Mouse (Mus musculus): Measurements from ENCODE around the gene Ttc22. TPM values are rescaled to one million over a fixed set of nuclear protein-coding genes. Genes with fewer than 3 reads are reported as not detected.

Ttc22 gene
- total and polyA plus RNA-seq, 2 experiments: 0.09 TPM; not detected in 1

DNA sequence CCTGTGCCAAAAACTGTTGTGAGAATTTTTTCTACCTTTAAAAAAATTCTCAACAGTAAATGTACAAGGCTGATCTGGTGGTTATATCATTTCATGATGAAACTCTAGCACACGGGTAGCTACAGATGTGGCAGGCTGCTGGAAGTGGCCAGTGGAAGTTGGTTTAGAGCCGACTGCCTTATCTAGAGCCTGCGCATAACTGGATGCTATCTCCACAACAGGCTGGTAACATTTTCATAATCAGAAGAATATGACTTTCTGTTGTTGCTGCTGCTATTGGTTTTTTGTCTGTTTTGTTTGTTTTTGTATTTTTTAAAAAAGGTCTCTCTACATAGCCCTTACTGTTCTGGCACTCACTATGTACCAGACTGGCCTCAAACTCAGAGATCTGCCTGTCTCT is 30.3 kb downstream of the Ttc22 start:
- 94% methylated on average over 3 of the region's 3 CpGs for WGBS
- no peak overlapping the region for H3K9ac ChIP-seq (ENCODE audit: low read depth, low read length)
- no peaks in the 10 kb centered on the region for H3K36me3 ChIP-seq (ENCODE audit: control insufficient read depth, insufficient read depth, low read length)
- no peaks in the 10 kb centered on the region for H3K79me2 ChIP-seq (ENCODE audit: control insufficient read depth, insufficient read depth, low read length)
- no peaks in the 10 kb centered on the region for H3K27me3 ChIP-seq (ENCODE audit: control insufficient read depth, insufficient read depth, low read length)
- TF ChIP-seq POLR2A (IDR thresholded peaks at IDR 0.05; ENCODE audit: extremely low read depth, insufficient read depth, low read length) (no peak), CTCF (IDR thresholded peaks at IDR 0.05; ENCODE audit: low read depth, low read length) (no peak)
- peaks cover 6% of the 10 kb centered on the region; the same call in 1 of the 2 replicates for H3K4me1 ChIP-seq (ENCODE audit: control insufficient read depth, insufficient read depth, low read length)
- DNase-seq (ENCODE audit: extremely low read depth, low read depth, low spot score): no peak
- H3K27ac ChIP-seq (replicated peaks; ENCODE audit: insufficient read depth, low read depth, low read length): no peak overlapping the region
- no peak overlapping the region for H3K4me3 ChIP-seq (ENCODE audit: insufficient read depth, low read depth, low read length)

- Histone ChIP-seq H3K4me1 (ENCODE audit: control insufficient read depth, insufficient read depth, low read length) (peaks cover 6% of the 10 kb centered on the region; the same call in 1 of the 2 replicates), H3K36me3 (ENCODE audit: control insufficient read depth, insufficient read depth, low read length) (no peaks in the 10 kb centered on the region), H3K27ac (replicated peaks; ENCODE audit: insufficient read depth, low read depth, low read length) (no peak overlapping the region), H3K27me3 (ENCODE audit: control insufficient read depth, insufficient read depth, low read length) (no peaks in the 10 kb centered on the region), H3K9ac (ENCODE audit: low read depth, low read length) (no peak overlapping the region), H3K79me2 (ENCODE audit: control insufficient read depth, insufficient read depth, low read length) (no peaks in the 10 kb centered on the region), H3K4me3 (ENCODE audit: insufficient read depth, low read depth, low read length) (no peak overlapping the region)
- no peak for TF ChIP-seq POLR2A (IDR thresholded peaks at IDR 0.05; ENCODE audit: extremely low read depth, insufficient read depth, low read length)
- TF ChIP-seq CTCF (IDR thresholded peaks at IDR 0.05; ENCODE audit: low read depth, low read length): no peak
- WGBS: 96% methylated on average over 15 of the region's 15 CpGs
- DNase-seq (ENCODE audit: extremely low read depth, low read depth, low spot score): no peak
Observed at GRCm38 (mm10) chr4:106653051-106653450, 30.8 kb downstream of the Ttc22 start.

- no peak for DNase-seq (ENCODE audit: extremely low read depth, low read depth, low spot score)
Observed at GRCm38 (mm10) chr4:106655681-106656080, 33.4 kb downstream of the Ttc22 start.

GRCm38 (mm10) chr4:106663956-106664470 is 41.8 kb downstream of the Ttc22 start:
- Histone ChIP-seq H3K27ac (replicated peaks; ENCODE audit: insufficient read depth, low read depth, low read length) (no peak overlapping the region), H3K36me3 (ENCODE audit: control insufficient read depth, insufficient read depth, low read length) (peaks cover 45% of the 10 kb centered on the region), H3K4me1 (ENCODE audit: control insufficient read depth, insufficient read depth, low read length) (no peaks in the 10 kb centered on the region), H3K79me2 (ENCODE audit: control insufficient read depth, insufficient read depth, low read length) (no peaks in the 10 kb centered on the region), H3K4me3 (ENCODE audit: insufficient read depth, low read depth, low read length) (no peak overlapping the region), H3K9ac (ENCODE audit: low read depth, low read length) (no peak overlapping the region), H3K27me3 (ENCODE audit: control insufficient read depth, insufficient read depth, low read length) (no peaks in the 10 kb centered on the region)
- TF ChIP-seq POLR2A (IDR thresholded peaks at IDR 0.05; ENCODE audit: extremely low read depth, insufficient read depth, low read length): no peak
- no peak for TF ChIP-seq CTCF (IDR thresholded peaks at IDR 0.05; ENCODE audit: low read depth, low read length)
- DNase-seq (ENCODE audit: extremely low read depth, low read depth, low spot score): no peak
- WGBS: 85% methylated on average over 5 of the region's 5 CpGs

More at GRCm38 (mm10) chr4:106655681-106656080, 33.4 kb downstream of the Ttc22 start:
- H3K27me3 ChIP-seq (ENCODE audit: control insufficient read depth, insufficient read depth, low read length): no peaks in the 10 kb centered on the region
- TF ChIP-seq POLR2A (IDR thresholded peaks at IDR 0.05; ENCODE audit: extremely low read depth, insufficient read depth, low read length) (no peak), CTCF (IDR thresholded peaks at IDR 0.05; ENCODE audit: low read depth, low read length) (no peak)
- no peak overlapping the region for H3K4me3 ChIP-seq (ENCODE audit: insufficient read depth, low read depth, low read length)
- WGBS: 92% methylated on average over 10 of the region's 10 CpGs
- peaks cover 6% of the 10 kb centered on the region; the same call in 1 of the 2 replicates for H3K4me1 ChIP-seq (ENCODE audit: control insufficient read depth, insufficient read depth, low read length)
- no peak overlapping the region for H3K27ac ChIP-seq (replicated peaks; ENCODE audit: insufficient read depth, low read depth, low read length)
- no peaks in the 10 kb centered on the region for H3K36me3 ChIP-seq (ENCODE audit: control insufficient read depth, insufficient read depth, low read length)
- H3K9ac ChIP-seq (ENCODE audit: low read depth, low read length): no peak overlapping the region
- H3K79me2 ChIP-seq (ENCODE audit: control insufficient read depth, insufficient read depth, low read length): no peaks in the 10 kb centered on the region

DNA sequence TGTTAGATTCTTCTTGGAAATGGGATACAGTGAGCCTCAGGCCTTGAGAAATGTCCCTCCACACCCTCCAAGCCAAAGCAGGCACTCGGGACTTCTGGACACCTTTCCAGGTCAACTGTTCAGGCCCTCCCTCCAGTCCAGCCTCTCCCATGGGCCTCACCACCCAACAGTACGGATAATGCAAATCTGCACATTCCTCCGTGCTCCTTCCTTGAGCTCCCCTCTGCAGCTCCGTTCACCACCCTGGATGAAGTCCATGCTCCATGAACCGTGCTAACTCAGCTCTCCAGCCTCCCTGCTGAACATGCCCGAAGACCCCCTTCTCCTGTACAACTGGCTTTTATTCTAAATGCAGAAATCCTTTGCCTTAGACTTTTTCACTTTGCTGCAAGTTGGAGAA is 42.5 kb downstream of the Ttc22 start:
- Histone ChIP-seq H3K4me3 (ENCODE audit: insufficient read depth, low read depth, low read length) (no peak overlapping the region), H3K79me2 (ENCODE audit: control insufficient read depth, insufficient read depth, low read length) (no peaks in the 10 kb centered on the region), H3K9ac (ENCODE audit: low read depth, low read length) (no peak overlapping the region), H3K4me1 (ENCODE audit: control insufficient read depth, insufficient read depth, low read length) (no peaks in the 10 kb centered on the region), H3K27me3 (ENCODE audit: control insufficient read depth, insufficient read depth, low read length) (no peaks in the 10 kb centered on the region), H3K36me3 (ENCODE audit: control insufficient read depth, insufficient read depth, low read length) (peaks cover 49% of the 10 kb centered on the region), H3K27ac (replicated peaks; ENCODE audit: insufficient read depth, low read depth, low read length) (no peak overlapping the region)
- DNase-seq (ENCODE audit: extremely low read depth, low read depth, low spot score): no peak
- TF ChIP-seq CTCF (IDR thresholded peaks at IDR 0.05; ENCODE audit: low read depth, low read length): no peak
- TF ChIP-seq POLR2A (IDR thresholded peaks at IDR 0.05; ENCODE audit: extremely low read depth, insufficient read depth, low read length): no peak
- WGBS: 93% methylated on average over 6 of the region's 6 CpGs

DNA sequence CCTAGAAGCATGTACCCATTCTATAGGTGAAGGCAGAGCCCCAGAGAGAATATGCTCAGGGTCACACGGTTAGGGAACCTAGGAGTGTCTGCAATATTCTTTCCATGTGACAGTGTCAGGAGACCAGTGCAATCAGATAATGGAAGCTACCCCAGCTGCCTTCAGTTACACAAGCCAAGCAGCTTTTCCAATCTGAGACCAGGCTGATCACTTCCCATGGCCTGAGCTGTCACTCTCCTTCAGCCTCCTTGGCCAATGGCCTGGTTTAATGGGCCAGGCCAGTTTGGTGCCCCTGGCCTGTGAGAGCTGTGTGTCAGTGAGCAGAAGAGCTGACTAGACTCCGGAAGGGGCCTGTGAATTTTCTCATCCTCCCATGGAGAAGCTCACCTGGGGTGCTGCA is 43.0 kb downstream of the Ttc22 start:
- Histone ChIP-seq H3K4me1 (ENCODE audit: control insufficient read depth, insufficient read depth, low read length) (no peaks in the 10 kb centered on the region), H3K9ac (ENCODE audit: low read depth, low read length) (no peak overlapping the region), H3K79me2 (ENCODE audit: control insufficient read depth, insufficient read depth, low read length) (no peaks in the 10 kb centered on the region), H3K27me3 (ENCODE audit: control insufficient read depth, insufficient read depth, low read length) (no peaks in the 10 kb centered on the region), H3K4me3 (ENCODE audit: insufficient read depth, low read depth, low read length) (no peak overlapping the region), H3K27ac (replicated peaks; ENCODE audit: insufficient read depth, low read depth, low read length) (no peak overlapping the region), H3K36me3 (ENCODE audit: control insufficient read depth, insufficient read depth, low read length) (peaks cover 52% of the 10 kb centered on the region)
- no peak for DNase-seq (ENCODE audit: extremely low read depth, low read depth, low spot score)
- TF ChIP-seq POLR2A (IDR thresholded peaks at IDR 0.05; ENCODE audit: extremely low read depth, insufficient read depth, low read length): no peak
- no peak for TF ChIP-seq CTCF (IDR thresholded peaks at IDR 0.05; ENCODE audit: low read depth, low read length)
- WGBS: 97% methylated on average over 2 of the region's 2 CpGs
